Mouse (Mus musculus) monocyte, adult 2 months (primary cell): ENCODE measurements around the gene Bach2.

Experiments used
- DNase-seq, 2 experiments: peaks; one replicate each; pipeline ENCODE4 v3.0.0; 2022; ENCODE audit warnings: low spot score in 2 of 2, low read depth in 1 of 2

Gene Bach2

DNA sequence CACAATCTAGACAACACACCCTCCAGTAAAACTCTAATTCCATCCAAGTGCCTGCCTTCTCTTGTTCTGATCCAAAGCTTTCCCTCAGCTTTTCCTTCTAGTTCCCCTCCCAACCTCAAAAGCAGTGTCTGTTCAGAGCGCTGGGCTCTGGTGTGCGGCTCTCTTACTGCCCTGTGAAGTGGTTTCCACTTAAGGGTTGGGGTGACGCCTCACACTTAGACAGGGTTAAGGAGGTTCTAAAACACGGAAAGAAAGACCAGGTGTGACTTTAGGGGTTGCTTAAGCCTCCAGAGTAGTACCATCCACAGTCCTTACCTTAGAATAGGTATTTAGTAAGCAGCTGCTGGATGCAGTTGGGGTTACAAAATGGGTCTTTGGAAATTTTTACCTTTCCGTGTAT is 185.1 kb downstream of the Bach2 start:
- DNase-seq: no peak

DNA sequence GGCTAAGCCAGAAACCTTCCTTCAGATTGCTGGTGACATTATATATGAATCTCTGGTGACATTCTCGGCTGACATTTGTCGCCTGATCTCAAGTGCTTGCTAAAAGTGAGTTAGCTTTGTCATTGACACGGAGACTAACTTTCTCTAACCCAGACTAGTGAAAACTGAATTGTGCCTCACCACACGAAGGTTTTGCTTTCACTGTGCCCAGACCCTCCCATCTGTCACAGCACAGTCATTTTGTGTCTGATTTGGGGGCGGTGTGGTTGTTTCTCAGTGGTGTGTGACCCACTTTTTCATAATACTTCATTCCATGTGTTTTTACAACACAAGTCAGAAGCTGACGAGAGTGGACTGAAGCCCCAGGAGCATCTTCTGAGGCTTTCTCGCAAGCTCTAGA is 185.8 kb downstream of the Bach2 start:
- DNase-seq: no peak

DNA sequence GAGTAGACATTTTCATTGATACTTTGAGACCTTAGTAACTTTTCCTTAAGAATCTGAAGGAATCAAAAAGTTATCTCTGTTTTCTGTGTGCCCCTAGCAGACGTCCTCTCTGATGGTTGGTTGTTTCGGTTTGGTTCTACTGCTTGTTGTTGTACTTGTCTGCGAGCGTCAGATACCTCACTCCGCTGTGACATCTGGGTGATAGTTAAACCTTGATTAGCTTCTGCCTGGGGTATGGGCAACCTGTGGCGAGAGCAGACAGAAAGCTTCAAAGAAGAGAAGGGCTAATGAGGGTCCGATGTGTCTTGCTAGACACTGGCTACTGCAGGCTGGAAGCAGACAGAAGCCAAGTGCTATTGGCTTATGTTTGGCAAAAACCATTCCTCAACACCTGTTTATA is 186.5 kb downstream of the Bach2 start:
- no peak for DNase-seq

DNA sequence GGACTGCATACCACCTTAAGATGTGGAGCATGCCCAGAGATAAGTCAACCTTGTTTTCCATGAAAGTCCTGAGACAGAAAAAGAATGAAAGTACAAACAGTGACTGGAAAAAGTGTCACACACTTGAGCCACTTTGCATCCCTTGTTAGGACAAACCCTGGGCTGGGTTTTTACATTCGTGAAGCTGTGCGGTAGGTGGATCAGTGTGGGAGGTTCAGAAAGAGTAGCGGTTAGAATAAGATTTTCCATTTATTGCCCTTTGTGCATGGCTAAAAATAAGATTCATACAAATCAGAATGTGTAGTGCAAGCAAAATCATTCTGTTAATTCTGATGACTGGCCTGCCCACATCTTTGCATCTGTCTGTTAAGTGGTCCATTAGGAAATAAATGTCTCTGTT is 187.0 kb downstream of the Bach2 start:
- no peak for DNase-seq

DNA sequence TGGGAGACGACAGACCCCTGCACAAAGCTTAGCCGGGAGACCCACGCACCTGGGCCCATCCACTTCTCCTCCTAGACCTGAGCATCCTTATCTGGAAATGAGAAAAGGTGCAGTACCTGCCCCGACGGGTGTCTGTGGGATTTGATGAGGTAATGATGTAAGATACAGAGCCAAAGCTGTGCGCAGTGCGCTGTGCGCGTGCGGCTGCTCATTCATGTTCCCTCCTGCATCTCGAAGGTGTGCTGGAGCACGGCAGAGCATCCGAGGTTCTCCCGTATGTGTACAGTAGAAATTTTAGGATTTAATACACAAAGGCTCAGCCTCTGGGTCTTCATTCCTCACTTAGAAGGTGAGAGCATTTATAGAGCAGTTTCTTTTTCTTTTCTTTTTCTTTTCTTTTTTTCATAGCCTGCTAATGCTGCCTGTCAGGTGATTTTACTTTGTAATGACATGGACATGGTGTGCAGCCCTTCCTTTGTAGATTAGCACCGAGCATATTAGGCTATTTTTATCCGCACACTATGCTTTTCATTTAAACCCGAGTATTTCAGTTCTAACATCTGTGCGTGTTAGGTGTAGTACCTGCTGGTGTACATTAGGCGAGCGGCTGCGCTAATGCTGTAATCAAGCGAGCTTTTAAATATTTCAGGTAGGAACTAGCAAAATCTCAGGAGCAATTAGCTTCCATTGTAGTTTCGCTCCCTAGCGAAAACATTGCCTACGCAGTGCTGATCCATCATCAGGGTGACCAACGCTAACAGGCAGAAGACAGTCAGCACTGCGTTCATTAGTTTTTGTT is 188.4 kb downstream of the Bach2 start:
- no peak for DNase-seq

DNA sequence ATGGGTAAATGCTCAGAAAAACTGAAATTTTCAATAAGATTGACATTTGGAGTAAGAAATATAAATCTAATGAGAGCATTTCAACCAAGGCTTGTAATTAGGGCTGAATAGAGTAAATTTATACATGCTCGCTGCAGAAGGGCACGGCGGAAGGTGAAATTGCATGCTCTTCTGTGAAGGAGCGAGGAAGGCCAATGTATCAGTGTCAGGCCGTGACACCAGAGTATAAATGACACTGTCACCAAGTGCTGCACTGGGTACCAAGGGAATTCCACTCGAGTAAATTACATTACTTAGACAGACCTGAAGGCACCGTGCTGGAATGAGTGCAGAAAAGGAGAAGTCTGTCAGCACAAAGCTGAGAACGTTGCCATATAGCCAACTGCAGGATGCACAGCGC is 190.1 kb downstream of the Bach2 start:
- DNase-seq: no peak

DNA sequence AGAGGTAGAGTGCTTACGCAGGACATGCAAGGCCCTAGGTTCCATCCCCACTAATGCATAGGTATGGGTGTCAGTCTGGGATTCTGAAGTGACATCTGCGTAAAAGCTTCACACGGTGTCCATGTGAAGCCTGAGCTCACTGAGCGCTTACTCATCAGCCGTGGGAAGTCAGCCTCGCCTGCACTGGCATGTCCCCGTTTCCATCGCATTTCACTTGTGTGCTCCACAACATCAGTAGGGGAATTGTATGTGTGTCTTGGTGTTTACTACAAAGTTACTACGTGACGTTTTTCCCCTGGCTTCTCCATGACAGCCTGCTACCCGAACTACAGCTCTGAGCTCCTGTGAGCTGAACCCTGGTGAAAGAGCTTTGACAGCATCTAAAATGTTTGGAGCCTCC is 191.5 kb downstream of the Bach2 start:
- no peak for DNase-seq

DNA sequence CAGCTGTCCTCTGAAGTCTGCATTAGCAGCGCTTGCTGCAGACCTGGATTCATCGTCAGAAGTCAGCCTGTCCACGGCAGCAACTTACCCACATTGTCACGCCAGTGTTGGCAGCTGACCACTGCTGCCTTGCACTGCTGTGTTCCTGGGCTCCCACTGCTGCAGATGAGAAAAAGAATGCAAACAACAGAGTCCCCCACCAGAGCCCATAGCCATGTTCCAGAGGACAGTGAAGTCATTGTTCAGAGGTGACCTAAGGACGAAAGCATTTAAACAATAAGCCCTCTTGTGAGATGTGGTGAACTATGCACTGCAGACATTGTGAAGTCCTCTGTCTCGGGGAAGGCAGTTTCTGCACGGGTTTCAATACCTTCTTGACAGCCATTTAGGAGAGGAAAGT is 192.4 kb downstream of the Bach2 start:
- no peak for DNase-seq

DNA sequence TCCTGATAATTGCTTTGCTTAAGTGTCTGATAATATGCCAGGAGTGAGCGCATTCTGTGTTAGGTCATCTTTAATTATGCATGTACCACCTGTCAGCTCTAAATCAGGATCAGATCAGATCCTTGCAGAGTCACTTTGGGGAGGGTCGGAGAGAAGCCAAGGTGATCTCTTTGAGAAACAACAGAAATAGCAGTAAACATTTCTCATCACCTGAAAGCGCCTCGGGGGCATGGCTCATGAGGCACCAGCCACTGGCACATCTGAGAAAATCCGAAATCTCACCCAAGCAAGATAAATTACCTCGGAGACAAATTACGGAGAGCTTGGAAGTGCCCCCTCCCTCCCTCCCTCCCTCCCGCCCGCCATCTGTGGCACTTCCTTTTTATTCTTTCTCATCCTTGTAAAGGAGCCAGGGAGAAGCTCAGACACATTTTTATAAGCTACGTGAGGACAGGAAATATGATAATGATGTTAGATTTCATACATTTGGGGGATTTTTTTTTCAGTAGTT is 193.7 kb downstream of the Bach2 start:
- DNase-seq: no peak

DNA sequence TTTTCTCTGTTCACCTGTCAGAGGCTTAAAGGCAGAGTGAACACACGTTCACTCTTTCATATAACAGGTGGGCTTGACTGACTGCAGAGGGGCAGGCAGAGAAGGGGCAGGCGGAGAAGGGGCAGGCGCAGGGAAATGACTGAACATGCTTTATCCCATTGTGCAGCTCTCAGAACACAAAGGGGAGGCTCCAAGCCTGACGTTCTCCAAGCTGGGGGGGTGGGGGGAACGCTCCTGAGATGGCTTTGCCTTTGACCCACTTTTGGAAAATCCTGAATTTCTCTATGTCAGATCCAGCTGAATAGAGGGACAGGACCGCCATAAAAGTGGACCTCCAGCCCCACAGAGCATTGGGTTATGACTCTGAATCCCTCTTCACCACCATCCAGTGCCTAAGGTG is 194.3 kb downstream of the Bach2 start:
- DNase-seq: no peak

DNA sequence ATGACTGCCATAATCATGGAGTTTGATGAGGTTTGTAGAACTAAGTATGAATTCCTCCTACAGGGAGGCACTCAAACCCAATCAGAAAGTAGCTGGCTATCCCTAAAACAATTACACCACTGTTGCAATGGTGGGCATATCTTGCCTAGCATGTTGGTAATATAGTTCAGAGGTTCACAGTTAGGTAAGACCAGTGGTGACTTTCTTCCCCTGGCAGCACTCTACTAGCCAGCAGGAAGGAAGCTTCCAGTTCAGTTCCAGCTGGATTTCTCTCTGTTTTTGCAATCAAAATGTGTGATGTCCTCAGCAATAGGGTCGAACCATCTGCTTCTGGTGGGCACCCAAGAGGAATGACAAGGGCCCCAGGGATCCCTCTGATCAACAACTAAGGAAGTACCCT is 196.0 kb downstream of the Bach2 start:
- DNase-seq: no peak

DNA sequence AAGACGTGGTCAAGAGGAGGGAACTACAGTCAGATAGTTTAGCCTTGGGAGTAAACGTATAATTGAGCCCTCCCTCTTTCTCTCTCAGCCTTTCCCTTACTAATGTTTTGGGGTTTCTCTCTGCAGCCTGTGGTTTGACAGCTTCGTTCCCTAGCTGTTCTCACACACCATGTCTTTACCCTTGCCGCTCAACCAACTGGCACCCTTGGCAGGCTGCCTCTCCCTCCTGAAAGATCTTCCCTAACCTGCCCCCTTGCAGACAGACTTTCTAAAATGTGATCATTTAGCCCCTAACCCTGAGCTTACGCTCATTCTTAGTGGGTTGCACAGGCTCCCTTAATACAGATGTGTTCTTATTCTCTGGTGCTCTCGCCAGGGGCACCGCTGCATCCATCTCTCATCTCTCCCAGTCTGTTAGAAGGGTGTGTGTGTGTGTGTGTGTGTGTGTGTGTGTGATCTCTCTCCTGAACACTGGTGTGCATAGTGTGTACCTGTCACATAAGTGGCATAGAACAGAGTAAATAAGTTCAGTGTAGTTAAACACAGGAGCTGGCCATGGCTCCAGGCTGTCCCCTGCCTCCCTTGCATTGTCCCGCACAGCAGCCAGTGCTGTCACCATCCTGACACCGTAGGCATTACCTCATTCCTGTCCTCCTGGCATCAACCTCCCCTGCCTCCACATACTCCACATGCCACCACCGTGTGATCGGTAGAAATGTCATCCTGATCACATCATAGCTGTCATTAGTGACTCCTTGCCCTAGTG is 201.6 kb downstream of the Bach2 start:
- DNase-seq: no peak

DNA sequence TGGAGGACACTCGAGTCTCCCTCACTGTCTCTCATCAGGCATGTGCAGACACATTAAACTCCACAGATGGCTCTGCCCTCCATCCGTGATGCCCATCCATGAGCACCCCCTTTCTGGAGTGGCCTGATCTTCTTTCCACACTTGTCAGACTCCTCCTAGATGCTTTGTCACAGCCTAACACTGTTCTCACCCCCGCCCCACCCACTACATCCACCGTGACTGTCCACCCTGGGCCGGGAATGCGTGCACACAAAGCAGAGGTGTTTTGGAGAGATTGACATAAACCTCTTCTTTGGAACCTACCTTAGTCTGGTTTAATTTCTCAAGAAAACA is 202.1 kb downstream of the Bach2 start:
- no peak for DNase-seq

DNA sequence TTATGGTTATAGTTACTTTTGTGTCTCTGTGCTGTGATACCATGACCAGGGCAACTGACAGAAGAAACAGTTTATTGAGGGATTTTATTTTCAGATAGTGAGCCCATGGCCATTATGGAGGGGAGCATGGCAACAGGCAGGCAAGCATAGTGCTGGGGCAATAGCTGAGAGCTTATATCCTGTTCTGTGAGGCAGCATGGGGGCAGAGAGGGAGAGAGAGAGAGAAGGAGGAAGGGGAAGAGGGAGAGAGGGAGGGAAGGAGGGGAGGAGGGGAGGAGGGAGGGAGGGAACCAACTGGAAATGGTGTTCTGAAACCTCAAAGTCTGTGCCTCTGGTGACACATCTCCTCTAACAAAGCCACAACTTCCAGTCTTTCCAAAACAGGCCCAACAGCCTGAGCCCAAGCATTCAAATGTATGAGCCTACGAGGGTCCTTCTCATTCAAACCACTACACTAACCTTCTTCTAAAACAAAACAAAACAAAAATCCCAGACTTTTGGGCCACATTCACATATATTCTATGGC is 206.1 kb downstream of the Bach2 start:
- DNase-seq: no peak

DNA sequence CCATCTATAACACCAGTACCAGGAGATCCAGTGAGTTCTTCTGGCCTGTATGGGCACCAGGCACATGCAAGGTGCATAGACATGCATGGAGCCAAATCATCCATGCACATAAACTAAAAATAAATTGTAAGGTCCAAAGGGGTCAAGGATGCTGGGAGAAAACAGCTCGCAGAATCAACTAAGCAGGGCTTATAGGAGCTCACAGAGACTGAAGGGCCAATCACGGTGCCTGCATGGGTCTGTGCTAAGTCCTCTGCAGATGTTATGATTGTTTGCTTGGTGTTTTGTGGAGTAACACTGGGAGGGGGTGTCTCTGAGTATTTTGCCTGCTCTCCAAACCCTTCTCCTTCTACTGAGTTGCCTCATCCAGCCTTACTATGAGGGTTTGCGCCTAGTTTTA is 209.2 kb downstream of the Bach2 start:
- no peak for DNase-seq

DNA sequence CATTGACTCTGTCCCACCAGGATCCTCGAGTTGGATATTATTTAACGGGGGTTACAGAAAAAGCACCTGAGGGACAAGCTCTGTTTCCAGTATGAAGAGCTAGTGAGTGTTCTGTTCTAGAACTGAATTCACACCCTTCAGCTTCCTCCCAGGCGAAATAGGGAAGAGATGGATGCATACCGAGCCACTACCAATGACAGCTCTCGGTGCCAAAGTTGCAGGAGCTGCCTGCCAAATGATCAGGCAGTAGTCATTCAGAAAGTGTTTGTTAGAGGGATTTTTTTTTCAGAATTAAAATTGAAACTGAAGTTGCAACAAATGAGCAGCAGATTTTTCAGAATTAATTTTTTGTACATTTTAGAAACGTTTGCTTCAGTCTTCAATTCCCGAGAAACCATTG is 223.4 kb downstream of the Bach2 start:
- DNase-seq: no peak

DNA sequence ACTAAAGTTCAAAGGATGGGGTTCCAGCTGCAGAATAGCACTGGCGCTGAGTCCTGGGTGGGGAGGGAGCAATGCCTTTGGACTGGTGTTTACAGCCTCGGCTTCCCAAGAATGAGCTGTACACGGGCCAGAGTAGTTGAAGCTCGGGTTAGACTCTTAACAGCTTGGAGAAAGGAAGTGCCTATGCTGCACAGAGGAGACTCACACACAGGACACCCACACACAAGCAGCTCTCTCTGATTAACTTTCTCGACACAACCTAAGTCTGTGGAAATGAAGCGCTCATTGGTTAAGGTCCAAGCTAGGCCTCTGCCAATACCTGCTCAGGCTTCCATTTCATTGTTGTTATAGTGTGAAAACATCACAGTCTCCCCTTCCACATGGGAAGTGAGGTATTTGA is 224.5 kb downstream of the Bach2 start:
- DNase-seq: no peak

DNA sequence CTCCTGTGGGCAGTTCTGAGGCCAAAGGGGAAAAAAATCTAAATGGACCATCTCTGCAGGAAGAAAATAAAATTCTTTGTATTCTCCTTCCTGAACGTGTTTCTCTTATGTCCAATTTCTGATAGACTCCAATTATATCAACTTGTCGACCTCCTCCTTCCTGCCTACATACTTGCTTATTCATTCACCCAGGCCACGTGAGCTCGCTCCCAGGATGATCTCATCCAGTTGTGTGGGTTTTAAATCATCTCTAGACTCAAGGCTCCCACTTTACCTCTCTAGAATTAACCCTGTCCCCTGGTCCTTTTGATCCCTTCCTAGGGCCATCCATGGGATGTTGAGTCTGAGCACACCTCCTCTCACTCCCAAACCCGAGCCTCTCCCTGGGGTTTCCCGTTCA is 225.9 kb downstream of the Bach2 start:
- DNase-seq: no peak

DNA sequence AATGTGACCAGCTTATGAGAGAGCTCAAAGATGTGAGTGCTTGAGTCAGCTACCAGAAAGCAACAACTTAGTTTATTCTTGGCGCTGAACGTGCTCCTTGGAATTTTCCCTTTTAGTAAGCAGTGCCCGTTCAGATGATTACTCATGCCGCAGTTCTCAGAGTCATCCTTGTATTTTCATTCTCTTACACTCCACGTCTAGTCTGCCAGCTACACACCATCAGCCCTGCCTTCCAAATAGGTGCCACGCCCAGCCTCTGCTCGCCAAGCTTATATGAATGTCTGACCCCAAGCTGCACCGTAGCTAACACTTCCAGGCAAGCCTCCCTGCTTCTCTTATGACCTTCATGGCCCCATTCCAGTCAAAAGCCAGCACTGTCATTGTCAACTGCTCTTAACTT is 227.4 kb downstream of the Bach2 start:
- DNase-seq: no peak

DNA sequence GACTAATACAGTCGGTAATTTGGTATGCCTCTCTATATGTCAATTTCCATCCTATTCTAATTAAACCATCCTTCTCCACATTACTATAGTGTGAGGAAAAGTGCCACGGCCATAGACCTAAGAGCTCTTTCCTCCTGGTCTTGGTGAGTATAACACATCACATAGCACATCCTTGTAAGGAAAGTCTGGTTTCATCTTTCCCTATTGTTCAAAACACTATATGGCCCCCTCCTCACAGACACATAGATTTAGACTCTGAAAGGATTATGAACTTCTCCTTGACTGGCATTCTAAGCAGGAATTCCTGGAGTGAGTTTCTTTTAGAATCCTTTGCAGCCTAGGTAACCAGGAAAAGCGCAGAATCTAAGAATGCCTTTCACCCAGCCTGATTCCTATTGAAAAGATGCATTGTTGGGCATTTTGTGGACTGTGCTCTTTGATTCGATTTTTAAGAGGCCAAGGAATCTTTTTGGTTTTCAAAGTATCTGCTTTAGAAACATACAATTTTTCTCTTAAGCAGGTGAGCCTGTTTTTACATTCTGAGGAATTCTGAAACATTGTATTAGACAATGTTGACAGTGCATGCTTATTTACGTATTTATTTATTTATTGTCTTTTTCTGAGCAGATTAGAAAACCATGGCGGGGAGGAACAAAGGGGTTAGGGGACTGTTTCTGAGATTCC is 239.5 kb downstream of the Bach2 start:
- no peak for DNase-seq

DNA sequence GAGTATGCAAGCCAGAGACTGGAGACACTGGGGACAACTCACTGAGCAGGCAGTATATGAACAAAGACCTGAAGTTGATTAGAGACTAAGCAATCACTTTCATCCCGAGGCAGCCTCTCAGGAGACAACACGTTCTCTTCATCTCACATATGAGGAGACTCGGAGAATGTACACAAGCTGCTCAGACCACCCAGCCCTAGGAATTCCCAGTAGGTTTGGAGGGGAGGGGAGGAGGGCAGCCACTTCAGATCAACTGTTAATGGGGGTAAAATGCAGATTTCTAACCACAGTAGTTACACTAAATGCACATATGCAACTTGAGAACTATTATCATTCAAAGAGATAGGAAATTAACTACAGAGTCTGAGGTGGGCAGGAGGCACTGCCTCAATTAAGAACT is 240.6 kb downstream of the Bach2 start:
- DNase-seq: no peak
